Mouse (Mus musculus) T-helper 2 cell (primary cell): Measurements from ENCODE around the gene Epb42.

ENCODE experiments used
- in situ Hi-C: fragments of 300-600 bp; cut with MboI, MseI; formaldehyde crosslinking; loops from one replicate; pipeline ENCODE4 v1.15.1; 2025; ENCODE audit warnings: high pct_unique_total_duplicates

Gene Epb42

GRCm38 (mm10) chr2:120970045-120970539 is 66.8 kb downstream of the Epb42 start:
- in situ Hi-C loops = loop anchor here (10.0 kb wide), 1 partner anchor 565 kb away; the partner anchor contains the start of genes Ganc and Tmem87a
